23 mouse cellular contexts compared by ENCODE assay signal in the genomic region with DNA sequence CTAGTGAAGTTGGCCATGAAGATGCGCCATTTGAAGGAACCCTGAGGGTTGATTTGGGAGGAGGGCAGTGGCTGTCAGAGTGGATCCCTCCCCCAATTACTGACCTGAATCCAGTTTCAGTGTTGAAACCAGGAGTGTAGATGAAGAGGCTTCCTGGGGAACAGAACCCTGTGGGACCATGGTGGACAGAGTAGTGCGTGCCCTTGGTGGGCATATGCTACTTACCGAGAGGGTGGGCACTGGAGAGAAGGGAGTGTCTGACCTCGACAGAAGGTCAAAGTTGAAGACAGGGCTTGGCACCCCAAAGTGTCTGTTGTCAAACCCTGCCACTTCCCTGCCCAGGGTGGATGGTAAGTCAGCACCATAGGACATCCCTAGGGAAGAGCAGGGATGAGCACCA. TPM values are rescaled to one million over a fixed set of nuclear protein-coding genes. Genes with fewer than 3 reads are reported as not detected.
DNase-seq lines count a peak whose midpoint lies in the region; ATAC-seq and TF ChIP-seq lines count a peak whose summit lies in the region.
"Not testable (repeated sequence)": the region's sequence is repeated elsewhere in the genome, so short reads cannot be mapped to it uniquely, and the experiment has no call there.
"Had no signal": no experiment of that assay in that cellular context is flagged by ENCODE, and none has a peak within 500 bp of the region (broad histone marks: within the 10 kb centered on the region; RNA-seq: fewer than 3 reads in every experiment).

No protein-coding gene starts in this region.

- H3K4me1 ChIP-seq in ES-Bruce4 (ENCODE audit: control insufficient read depth, insufficient read depth, low read length); ES-E14 (ENCODE audit: control insufficient read depth in 2 of 2, insufficient read depth in 2 of 2, low read length in 2 of 2, poor library complexity in 1 of 2); forebrain, embryonic 11.5 days (replicated peaks; ENCODE audit: control insufficient read depth, insufficient read depth, low read length); heart, embryonic 10.5 days; intestine, embryonic 14.5 days (replicated peaks; ENCODE audit: control insufficient read depth, insufficient read depth, low read length): not testable (repeated sequence)

- not testable (repeated sequence) for H3K36me3 ChIP-seq in ES-Bruce4 (ENCODE audit: control insufficient read depth, insufficient read depth, low read length, poor library complexity, severe bottlenecking); ES-E14 (ENCODE audit: control insufficient read depth, insufficient read depth, low read length, poor library complexity, severe bottlenecking); forebrain, embryonic 11.5 days (ENCODE audit: control insufficient read depth, insufficient read depth, low read length); heart, embryonic 10.5 days; intestine, embryonic 14.5 days (ENCODE audit: control insufficient read depth, insufficient read depth, low read length)

- DNase-seq in ES-E14 (ENCODE audit: low read depth, low spot score) = not testable (repeated sequence)
- peak; percentile 15 for DNase-seq in forebrain, embryonic 11.5 days (ENCODE audit: low spot score)
- DNase-seq in heart, adult 11 months = peak; percentile 51
- DNase-seq in heart, embryonic 10.5 days (ENCODE audit: low spot score) = peak; percentile 58
- peak; percentile 16 for DNase-seq in intestine, embryonic 14.5 days (ENCODE audit: low spot score)

- not testable (repeated sequence) for TF ChIP-seq POLR2A in ES-Bruce4 (IDR thresholded peaks at IDR 0.05; ENCODE audit: insufficient read depth, low read length)

- H3K4me2 ChIP-seq in forebrain, embryonic 11.5 days (ENCODE audit: low read depth, low read length, severe bottlenecking); intestine, embryonic 14.5 days (ENCODE audit: low read length): not testable (repeated sequence)

- H3K9ac ChIP-seq in ES-Bruce4 (ENCODE audit: low read depth, poor library complexity, severe bottlenecking); ES-E14 (ENCODE audit: insufficient read depth, low read depth, low read length, poor library complexity, severe bottlenecking); forebrain, embryonic 11.5 days (ENCODE audit: low read length); intestine, embryonic 14.5 days (ENCODE audit: low read length): not testable (repeated sequence)

- H3K27ac ChIP-seq in ES-Bruce4 (ENCODE audit: insufficient read depth, low read length) = peak overlapping the region; percentile 56
- peak overlapping the region; percentile 86 for H3K27ac ChIP-seq in ES-E14 (ENCODE audit: insufficient read depth, low read depth, low read length, poor library complexity, severe bottlenecking)
- not testable (repeated sequence) for H3K27ac ChIP-seq in forebrain, embryonic 11.5 days (ENCODE audit: low read depth, low read length); heart, embryonic 10.5 days; intestine, embryonic 14.5 days (ENCODE audit: low read depth)

- H3K27me3 ChIP-seq in ES-Bruce4 (ENCODE audit: control insufficient read depth, insufficient read depth, low read length, poor library complexity, severe bottlenecking); forebrain, embryonic 11.5 days (ENCODE audit: control insufficient read depth, insufficient read depth, low read length); heart, embryonic 10.5 days (ENCODE audit: insufficient read depth, poor library complexity, severe bottlenecking); intestine, embryonic 14.5 days (replicated peaks; ENCODE audit: control insufficient read depth, insufficient read depth, low read length): not testable (repeated sequence)

- in situ Hi-C loops in ES-E14 (cut with MboI; ENCODE audit: low sequenced_read_pairs in 2 of 2, unreplicated experiment in 2 of 2) = not testable (repeated sequence)

- peaks cover 14% of the 10 kb centered on the region for H3K9me3 ChIP-seq in ES-Bruce4 (replicated peaks; ENCODE audit: control insufficient read depth, insufficient read depth, low read length, poor library complexity, severe bottlenecking)
- H3K9me3 ChIP-seq in ES-E14 (ENCODE audit: control insufficient read depth, insufficient read depth, low read depth, low read length); forebrain, embryonic 11.5 days (ENCODE audit: control insufficient read depth, low read length); heart, embryonic 10.5 days; intestine, embryonic 14.5 days (ENCODE audit: control insufficient read depth, low read length): not testable (repeated sequence)

- WGBS in forebrain, embryonic 11.5 days = 90% methylated on average over 4 of the region's 4 CpGs
- WGBS in heart, embryonic 10.5 days = 81% methylated on average over 4 of the region's 4 CpGs
- WGBS in intestine, embryonic 14.5 days = 89% methylated on average over 4 of the region's 4 CpGs

- ATAC-seq in forebrain, embryonic 11.5 days (replicated peaks; ENCODE audit: low FRiP score); intestine, embryonic 14.5 days (replicated peaks; ENCODE audit: low FRiP score, low TSS enrichment, low read depth): not testable (repeated sequence)

- TF ChIP-seq CTCF in ES-Bruce4 (IDR thresholded peaks at IDR 0.05; ENCODE audit: low read depth, low read length) = not testable (repeated sequence)

- not testable (repeated sequence) for H3K4me3 ChIP-seq in ES-Bruce4 (ENCODE audit: low read depth, low read length); ES-E14 (ENCODE audit: insufficient read depth in 1 of 2, low read depth in 1 of 2, low read length in 2 of 2, poor library complexity in 1 of 2, severe bottlenecking in 1 of 2); forebrain, embryonic 11.5 days (ENCODE audit: low read depth, low read length); heart, embryonic 10.5 days; intestine, embryonic 14.5 days (ENCODE audit: low read depth, low read length)

- TF ChIP-seq EP300 in ES-Bruce4 (IDR thresholded peaks at IDR 0.05; ENCODE audit: insufficient read depth, low read depth, low read length) = not testable (repeated sequence)

RNA-seq across cellular contexts. Expression of gene Oas1g, which starts 6.5 kb away (rescaled TPM):
- polyA plus RNA-seq in ES-Bruce4 (2011; ENCODE audit: insufficient read depth, insufficient read length, low read depth, missing spikeins) = 0.97 and 1.5 TPM in 2 replicates
- 9.1 and 9.6 TPM in 2 replicates for total RNA-seq in ES-E14 (2012; rRNA removed)
- polyA plus RNA-seq in forebrain, embryonic 11.5 days (2014; fragmentation: Nextera tagmentation; extraction: Ambion mirVana) = not detected in 2 replicates
- polyA plus RNA-seq in heart, embryonic 10.5 days (2016; fragmentation: Nextera tagmentation; extraction: Ambion mirVana) = not detected in 2 replicates
- polyA plus RNA-seq in intestine, embryonic 14.5 days (2014; fragmentation: Nextera tagmentation; extraction: Ambion mirVana) = 1.2 TPM in 2 replicates
- total RNA-seq: adrenal gland, postnatal 14 days; G1E; MEL had no signal
- polyA plus RNA-seq: C2C12, G1E had no signal

RNA-seq across cellular contexts. Expression of gene Oas1a, which starts 13.5 kb away (rescaled TPM):
- polyA plus RNA-seq in ES-Bruce4 (2011; ENCODE audit: insufficient read depth, insufficient read length, low read depth, missing spikeins) = 2.3 TPM in 1 of 2 replicates, not detected in the other
- 7.8 and 10.7 TPM in 2 replicates for total RNA-seq in ES-E14 (2012; rRNA removed)
- 0.35 and 0.60 TPM in 2 replicates for polyA plus RNA-seq in forebrain, embryonic 11.5 days (2014; fragmentation: Nextera tagmentation; extraction: Ambion mirVana)
- 0.26 and 0.38 TPM in 2 replicates for polyA plus RNA-seq in heart, embryonic 10.5 days (2016; fragmentation: Nextera tagmentation; extraction: Ambion mirVana)
- 6.0 and 6.6 TPM in 2 replicates for polyA plus RNA-seq in intestine, embryonic 14.5 days (2014; fragmentation: Nextera tagmentation; extraction: Ambion mirVana)

RNA-seq across cellular contexts. Expression of gene Oas1d, which starts 20.5 kb away (rescaled TPM):
- polyA plus RNA-seq in ES-Bruce4 (2011; ENCODE audit: insufficient read depth, insufficient read length, low read depth, missing spikeins) = 0.35 and 0.45 TPM in 2 replicates
- 0.63 and 1.2 TPM in 2 replicates for total RNA-seq in ES-E14 (2012; rRNA removed)
- polyA plus RNA-seq in forebrain, embryonic 11.5 days (2014; fragmentation: Nextera tagmentation; extraction: Ambion mirVana) = not detected in 2 replicates
- not detected in 2 replicates for polyA plus RNA-seq in heart, embryonic 10.5 days (2016; fragmentation: Nextera tagmentation; extraction: Ambion mirVana)
- polyA plus RNA-seq in intestine, embryonic 14.5 days (2014; fragmentation: Nextera tagmentation; extraction: Ambion mirVana) = 0.11 TPM in 1 of 2 replicates, not detected in the other
- total RNA-seq: adrenal gland, adult 18-20 months; adrenal gland, adult 2 months; adrenal gland, adult 8-10 months; adrenal gland, postnatal 14 days; adrenal gland, postnatal 25 days; adrenal gland, postnatal 36 days; adrenal gland, postnatal 4 days; CH12.LX; MEL had no signal
- polyA plus RNA-seq: adrenal gland, adult 2 months; brain, embryonic 14.5 days; C2C12; CD4-positive, CD25-positive, alpha-beta regulatory T cell, adult 4 months; cerebellum, adult 2 months; G1E; Patski had no signal

RNA-seq across cellular contexts. Expression of gene Oas1h, which starts 32.6 kb away (rescaled TPM):
- polyA plus RNA-seq in ES-Bruce4 (2011; ENCODE audit: insufficient read depth, insufficient read length, low read depth, missing spikeins) = not detected in 2 replicates
- not detected in 2 replicates for total RNA-seq in ES-E14 (2012; rRNA removed)
- polyA plus RNA-seq in forebrain, embryonic 11.5 days (2014; fragmentation: Nextera tagmentation; extraction: Ambion mirVana) = not detected in 2 replicates
- polyA plus RNA-seq in heart, embryonic 10.5 days (2016; fragmentation: Nextera tagmentation; extraction: Ambion mirVana) = not detected in 2 replicates
- polyA plus RNA-seq in intestine, embryonic 14.5 days (2014; fragmentation: Nextera tagmentation; extraction: Ambion mirVana) = not detected in 2 replicates
- total RNA-seq: adrenal gland, adult 18-20 months; adrenal gland, adult 2 months; adrenal gland, adult 8-10 months; adrenal gland, postnatal 10 days; adrenal gland, postnatal 14 days; adrenal gland, postnatal 25 days; adrenal gland, postnatal 36 days; CH12.LX; G1E; MEL had no signal
- polyA plus RNA-seq: activated CD4-positive, CD25-positive, alpha-beta regulatory T cell, adult 4 months; adrenal gland, adult 2 months; brain, embryonic 14.5 days; C2C12; CD4-positive, CD25-positive, alpha-beta regulatory T cell, adult 4 months; cerebellum, adult 2 months; G1E; Patski had no signal

RNA-seq across cellular contexts. Expression of gene Oas1f, which starts 46.7 kb away (rescaled TPM):
- not detected in 2 replicates for polyA plus RNA-seq in ES-Bruce4 (2011; ENCODE audit: insufficient read depth, insufficient read length, low read depth, missing spikeins)
- total RNA-seq in ES-E14 (2012; rRNA removed) = 0.45 and 1.1 TPM in 2 replicates
- not detected in 2 replicates for polyA plus RNA-seq in forebrain, embryonic 11.5 days (2014; fragmentation: Nextera tagmentation; extraction: Ambion mirVana)
- not detected in 2 replicates for polyA plus RNA-seq in heart, embryonic 10.5 days (2016; fragmentation: Nextera tagmentation; extraction: Ambion mirVana)
- not detected in 2 replicates for polyA plus RNA-seq in intestine, embryonic 14.5 days (2014; fragmentation: Nextera tagmentation; extraction: Ambion mirVana)
- total RNA-seq: adrenal gland, adult 18-20 months; adrenal gland, adult 2 months; adrenal gland, adult 8-10 months; adrenal gland, postnatal 10 days; adrenal gland, postnatal 14 days; adrenal gland, postnatal 25 days; adrenal gland, postnatal 36 days; adrenal gland, postnatal 4 days; CH12.LX; G1E; MEL had no signal
- polyA plus RNA-seq: activated CD4-positive, CD25-positive, alpha-beta regulatory T cell, adult 4 months; adrenal gland, adult 2 months; brain, embryonic 14.5 days; C2C12; CD4-positive, CD25-positive, alpha-beta regulatory T cell, adult 4 months; cerebellum, adult 2 months; G1E; Patski had no signal
